Comparison of ENCODE assay signal across 11 mouse cellular contexts in genomic region chr6:143324636-143325035, GRCm38 (mm10).
DNase-seq lines count a peak whose midpoint lies in the region; ATAC-seq lines count a peak whose summit lies in the region.
"Had no signal": no experiment of that assay in that cellular context is flagged by ENCODE, and none has a peak within 500 bp of the region (broad histone marks: within the 10 kb centered on the region; RNA-seq: fewer than 3 reads in every experiment).

No protein-coding gene starts in this region.

- peaks cover 5% of the 10 kb centered on the region; the same call in 1 of the 2 replicates for H3K27me3 ChIP-seq in heart, embryonic 10.5 days (ENCODE audit: insufficient read depth, poor library complexity, severe bottlenecking)
- no peaks in the 10 kb centered on the region for H3K27me3 ChIP-seq in forebrain, embryonic 13.5 days
- no peaks in the 10 kb centered on the region for H3K27me3 ChIP-seq in neural tube, embryonic 15.5 days (replicated peaks)
- H3K27me3 ChIP-seq: stomach, embryonic 15.5 days had no signal

- WGBS in heart, embryonic 10.5 days, result 10% methylated on average over 8 of the region's 8 CpGs
- WGBS in forebrain, embryonic 13.5 days, result 5% methylated on average over 8 of the region's 8 CpGs
- WGBS in neural tube, embryonic 15.5 days, result 14% methylated on average over 8 of the region's 8 CpGs

- peaks cover 27% of the 10 kb centered on the region for H3K4me1 ChIP-seq in heart, embryonic 10.5 days
- peaks cover 5% of the 10 kb centered on the region for H3K4me1 ChIP-seq in forebrain, embryonic 13.5 days
- peaks cover 6% of the 10 kb centered on the region for H3K4me1 ChIP-seq in neural tube, embryonic 15.5 days
- H3K4me1 ChIP-seq: stomach, embryonic 15.5 days had no signal

- ATAC-seq in forebrain, embryonic 13.5 days, result peak; percentile 45; the same call in 1 of the 2 replicates
- ATAC-seq in neural tube, embryonic 15.5 days (ENCODE audit: low FRiP score), result peak; percentile 38; the same call in 1 of the 2 replicates

- intact Hi-C loops in heart, postnatal 14 days (cut with DNase I), result no loop called here

- no peaks in the 10 kb centered on the region for H3K9me3 ChIP-seq in heart, embryonic 10.5 days
- H3K9me3 ChIP-seq in forebrain, embryonic 13.5 days (replicated peaks), result no peaks in the 10 kb centered on the region
- no peaks in the 10 kb centered on the region for H3K9me3 ChIP-seq in neural tube, embryonic 15.5 days (replicated peaks)
- H3K9me3 ChIP-seq: stomach, embryonic 15.5 days had no signal

- H3K4me3 ChIP-seq in heart, embryonic 10.5 days, result no peak overlapping the region
- no peak overlapping the region for H3K4me3 ChIP-seq in forebrain, embryonic 13.5 days
- no peak overlapping the region for H3K4me3 ChIP-seq in neural tube, embryonic 15.5 days (replicated peaks)
- H3K4me3 ChIP-seq: stomach, embryonic 15.5 days had no signal

- no peaks in the 10 kb centered on the region for H3K36me3 ChIP-seq in heart, embryonic 10.5 days
- no peaks in the 10 kb centered on the region for H3K36me3 ChIP-seq in forebrain, embryonic 13.5 days (ENCODE audit: poor library complexity, severe bottlenecking)
- H3K36me3 ChIP-seq in neural tube, embryonic 15.5 days, result no peaks in the 10 kb centered on the region
- H3K36me3 ChIP-seq: stomach, embryonic 15.5 days had no signal

- DNase-seq in heart, embryonic 10.5 days (ENCODE audit: low spot score), result peak; percentile 84
- DNase-seq in heart, postnatal 14 days, result no peak
- DNase-seq in mesoderm, embryonic 11.5 days (ENCODE audit: low read depth, low spot score), result peak; percentile 37
- DNase-seq in gastrocnemius, postnatal 4 days (ENCODE audit: low spot score in 2 of 2), result no peak
- DNase-seq in ovary, postnatal 14 days (ENCODE audit: low spot score), result no peak
- no peak for DNase-seq in urinary bladder, postnatal 25 days (ENCODE audit: low spot score)
- DNase-seq: B cell, adult 2 months; kidney, adult 8-10 months had no signal

- H3K9ac ChIP-seq in forebrain, embryonic 13.5 days, result no peak overlapping the region
- peak overlapping the region; percentile 17; the same call in 1 of the 2 replicates for H3K9ac ChIP-seq in neural tube, embryonic 15.5 days (replicated peaks)
- H3K9ac ChIP-seq: stomach, embryonic 15.5 days had no signal

- no peak overlapping the region for H3K4me2 ChIP-seq in forebrain, embryonic 13.5 days
- no peak overlapping the region for H3K4me2 ChIP-seq in neural tube, embryonic 15.5 days
- H3K4me2 ChIP-seq: stomach, embryonic 15.5 days had no signal

- H3K27ac ChIP-seq in heart, embryonic 10.5 days, result no peak overlapping the region
- no peak overlapping the region for H3K27ac ChIP-seq in forebrain, embryonic 13.5 days
- H3K27ac ChIP-seq in neural tube, embryonic 15.5 days (replicated peaks), result no peak overlapping the region
- H3K27ac ChIP-seq: stomach, embryonic 15.5 days had no signal

Comparison
In these comparisons a context has a peak if more than half of its experiments do, and no peak if none do; other contexts are left out.
1. DNase-seq: peak in heart, embryonic 10.5 days (single experiment) and mesoderm, embryonic 11.5 days (single experiment); none in heart, postnatal 14 days (0 of 2), gastrocnemius, postnatal 4 days (0 of 2), ovary, postnatal 14 days (single experiment) and urinary bladder, postnatal 25 days (single experiment).